Mouse (Mus musculus): ENCODE results near the gene Helt.
"Not testable (repeated sequence)": the region's sequence is repeated elsewhere in the genome, so short reads cannot be mapped to it uniquely, and the experiment has no call there.

Helt gene

GRCm38 (mm10) chr8:46296551-46296950 is 2.1 kb upstream of the Helt start:
- no peak for DNase-seq (ENCODE audit: low read depth, low spot score)

- DNase-seq (ENCODE audit: low read depth, low spot score): no peak
Measured at GRCm38 (mm10) chr8:46295951-46296350, 1.5 kb upstream of the Helt start.

- DNase-seq (ENCODE audit: low read depth, low spot score): no peak
Measured at GRCm38 (mm10) chr8:46295101-46295534, 647 bp upstream of the Helt start.

GRCm38 (mm10) chr8:46293741-46294151 is 725 bp downstream of the Helt start:
- no peak for DNase-seq (ENCODE audit: low read depth, low spot score)

- DNase-seq (ENCODE audit: low read depth, low spot score): no peak
Measured at GRCm38 (mm10) chr8:46293201-46293600, 1.3 kb downstream of the Helt start.

GRCm38 (mm10) chr8:46291931-46292675 is 2.4 kb downstream of the Helt start:
- DNase-seq (ENCODE audit: low read depth, low spot score): no peak

- no peak for DNase-seq (ENCODE audit: low read depth, low spot score)
Measured at GRCm38 (mm10) chr8:46289274-46289673, 5.2 kb downstream of the Helt start.

- no peak for DNase-seq (ENCODE audit: low read depth, low spot score)
Measured at GRCm38 (mm10) chr8:46288021-46288420, 6.5 kb downstream of the Helt start.

GRCm38 (mm10) chr8:46285980-46286379 is 8.5 kb downstream of the Helt start:
- DNase-seq (ENCODE audit: low read depth, low spot score): no peak

- DNase-seq (ENCODE audit: low read depth, low spot score): peak; percentile 38
Measured at GRCm38 (mm10) chr8:46281536-46281935, 12.9 kb downstream of the Helt start.

GRCm38 (mm10) chr8:46276939-46277338 is 17.5 kb downstream of the Helt start:
- no peak for DNase-seq (ENCODE audit: low read depth, low spot score)

GRCm38 (mm10) chr8:46270741-46271140 is 23.7 kb downstream of the Helt start:
- no peak for DNase-seq (ENCODE audit: low read depth, low spot score)

- DNase-seq (ENCODE audit: low read depth, low spot score): no peak
Measured at GRCm38 (mm10) chr8:46270147-46270546, 24.3 kb downstream of the Helt start.

GRCm38 (mm10) chr8:46266801-46267200 is 27.7 kb downstream of the Helt start:
- DNase-seq (ENCODE audit: low read depth, low spot score): no peak

GRCm38 (mm10) chr8:46264206-46264605 is 30.3 kb downstream of the Helt start:
- not testable (repeated sequence) for DNase-seq (ENCODE audit: low read depth, low spot score)

GRCm38 (mm10) chr8:46257921-46258682 is 36.4 kb downstream of the Helt start:
- DNase-seq (ENCODE audit: low read depth, low spot score): no peak

GRCm38 (mm10) chr8:46252456-46252855 is 42.0 kb downstream of the Helt start:
- DNase-seq (ENCODE audit: low read depth, low spot score): no peak

GRCm38 (mm10) chr8:46251561-46251960 is 42.9 kb downstream of the Helt start:
- DNase-seq (ENCODE audit: low read depth, low spot score): no peak

- no peak for DNase-seq (ENCODE audit: low read depth, low spot score)
Measured at GRCm38 (mm10) chr8:46246346-46246745, 48.1 kb downstream of the Helt start.

- DNase-seq (ENCODE audit: low read depth, low spot score): no peak
Measured at GRCm38 (mm10) chr8:46242946-46243345, 51.5 kb downstream of the Helt start.
